Comparison of ENCODE assay signal across 25 mouse cellular contexts in genomic region chr9:25314304-25314703, GRCm38 (mm10).
"Had no signal": no experiment of that assay in that cellular context is flagged by ENCODE, and none has a peak within 500 bp of the region (broad histone marks: within the 10 kb centered on the region; RNA-seq: fewer than 3 reads in every experiment).

No protein-coding gene starts in this region.

- DNase-seq: forebrain, postnatal 0 days; gastrocnemius, postnatal 14 days; gastrocnemius, postnatal 36 days; heart, adult 2 months; heart, postnatal 14 days; heart, postnatal 36 days; kidney, adult 11 months; kidney, adult 2 months; kidney, adult 9 months; kidney, postnatal 25 days; kidney, postnatal 4 days; liver; liver, embryonic 13.5 days had no signal

- H3K27me3 ChIP-seq: heart, embryonic 12.5 days; heart, embryonic 15.5 days; hindbrain, embryonic 13.5 days; hindbrain, embryonic 15.5 days; kidney, embryonic 15.5 days; limb, embryonic 12.5 days; liver, embryonic 13.5 days had no signal

- H3K4me2 ChIP-seq: heart, embryonic 12.5 days; heart, embryonic 15.5 days; hindbrain, embryonic 13.5 days; hindbrain, embryonic 15.5 days; kidney, embryonic 15.5 days; limb, embryonic 12.5 days; liver, embryonic 11.5 days; liver, embryonic 13.5 days had no signal

- H3K4me3 ChIP-seq: heart, adult 2 months; heart, embryonic 12.5 days; heart, embryonic 15.5 days; hindbrain, embryonic 13.5 days; hindbrain, embryonic 15.5 days; kidney, embryonic 15.5 days; layer of hippocampus, adult 2 months; left cerebral cortex, adult 2 months; limb, embryonic 10.5 days; limb, embryonic 12.5 days; liver, embryonic 13.5 days had no signal

- H3K27ac ChIP-seq: heart, adult 2 months; heart, embryonic 15.5 days; hindbrain, embryonic 13.5 days; hindbrain, embryonic 15.5 days; hindbrain, postnatal 0 days; kidney, embryonic 15.5 days; kidney, postnatal 0 days; layer of hippocampus, adult 2 months; left cerebral cortex, adult 2 months; limb, embryonic 10.5 days; limb, embryonic 12.5 days; liver, embryonic 13.5 days had no signal

- H3K9ac ChIP-seq: forebrain, postnatal 0 days; heart, embryonic 12.5 days; heart, embryonic 15.5 days; hindbrain, embryonic 13.5 days; hindbrain, embryonic 15.5 days; kidney, embryonic 15.5 days; limb, embryonic 12.5 days; liver, embryonic 13.5 days had no signal

- H3K9me3 ChIP-seq: heart, embryonic 12.5 days; heart, embryonic 15.5 days; hindbrain, embryonic 13.5 days; hindbrain, embryonic 15.5 days; kidney, embryonic 15.5 days; limb, embryonic 10.5 days; limb, embryonic 12.5 days; liver, embryonic 13.5 days had no signal

- H3K4me1 ChIP-seq: hindbrain, embryonic 13.5 days; hindbrain, embryonic 15.5 days; kidney, embryonic 15.5 days; limb, embryonic 12.5 days; liver, embryonic 13.5 days had no signal

- ATAC-seq: forebrain, postnatal 0 days; hindbrain, postnatal 0 days had no signal
